Mouse (Mus musculus) small intestine, adult 2 months (tissue): ENCODE data around the gene Prdm16.

Experiments
- CTCF ChIP-seq: fragments of 200-500 bp; IDR thresholded peaks from 2 replicates; pipeline ENCODE4 v1.5.1; 2012; ENCODE audit warnings: low read depth, mild to moderate bottlenecking, control low read depth, inconsistent platforms, low read length, moderate library complexity, mixed read lengths; ENCODE audit not compliant: insufficient replicate concordance, insufficient read length; ENCODE audit errors: extremely low read depth
- POLR2A ChIP-seq: fragments of 200-500 bp; IDR thresholded peaks from 2 replicates; pipeline ENCODE4 v1.6.1; 2012; ENCODE audit warnings: low read depth, mild to moderate bottlenecking, control low read depth, inconsistent platforms, low read length, moderate library complexity

- TF ChIP-seq CTCF: no peak
- peak; percentile 87 for TF ChIP-seq POLR2A
These were observed at the start of gene Prdm16 for GRCm38 (mm10) chr4:154636721-154637311.
